Mouse (Mus musculus) adrenal gland, postnatal 0 days (tissue): Measurements from ENCODE around the gene Lrrc55. TPM values are rescaled to one million over a fixed set of nuclear protein-coding genes. Genes with fewer than 3 reads are reported as not detected.

Experiments
- polyA plus RNA-seq: library from polyadenylated mRNA; unstranded; fragments of >200 nt; fragmentation: Nextera tagmentation; extraction: Ambion mirVana; gene quantifications from 2 replicates; pipeline ENCODE4 v1.2.1, GENCODE M21; 2015

Gene Lrrc55
- polyA plus RNA-seq = 1.9 and 2.1 TPM in 2 replicates

DNA sequence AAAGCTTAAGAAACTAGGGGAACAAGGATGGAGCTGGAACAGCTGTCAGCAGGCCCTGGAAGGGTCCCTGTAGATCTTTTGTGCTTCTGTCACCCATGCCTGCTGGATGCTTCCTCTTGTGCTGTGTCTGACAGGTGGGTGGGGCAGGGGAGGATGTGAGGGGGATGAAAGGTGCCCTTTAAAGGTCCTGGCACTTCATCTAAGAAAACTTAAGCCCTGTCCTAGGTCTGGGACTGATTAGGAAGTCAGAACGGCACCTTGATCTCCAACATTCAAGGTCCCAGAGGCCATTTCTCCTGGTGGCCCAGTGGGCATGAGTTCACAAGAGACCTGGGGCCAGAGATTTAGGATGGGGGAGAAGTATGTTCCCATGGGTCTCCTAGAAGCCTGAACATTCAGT lies at the start of gene Lrrc55:
Gene Lrrc55 (minus strand): TSS at position 297 of the 400 bp plus-strand sequence.

GRCm38 (mm10) chr2:85136089-85136488 lies 60.9 kb downstream of the Lrrc55 start, which contains the start of gene Aplnr:
Aplnr (plus strand) TSS chr2:85136225.

Other genes starting within 250 kb of the Lrrc55 start
- gene Prg2, start 216.7 kb downstream of the Lrrc55 start, polyA plus RNA-seq = 1.3 and 1.7 TPM in 2 replicates
- gene Prg3, start 209.0 kb downstream of the Lrrc55 start, polyA plus RNA-seq = not detected in 2 replicates
- gene Ssrp1, start 160.0 kb downstream of the Lrrc55 start, polyA plus RNA-seq = 81.0 and 119 TPM in 2 replicates
- 0.63 and 0.68 TPM in 2 replicates for gene P2rx3, start 159.7 kb downstream of the Lrrc55 start, polyA plus RNA-seq
- gene Tnks1bp1, start 149.2 kb downstream of the Lrrc55 start, polyA plus RNA-seq = 20.9 and 23.5 TPM in 2 replicates
- gene Aplnr, start 61.0 kb downstream of the Lrrc55 start, polyA plus RNA-seq = 15.5 and 30.7 TPM in 2 replicates
- gene Olfr987, start 142.1 kb upstream of the Lrrc55 start, polyA plus RNA-seq = not detected in 2 replicates
- not detected in 2 replicates for gene Olfr988, start 166.0 kb upstream of the Lrrc55 start, polyA plus RNA-seq
- gene Olfr992, start 212.3 kb upstream of the Lrrc55 start, polyA plus RNA-seq = not detected in 2 replicates
- gene Olfr993, start 217.7 kb upstream of the Lrrc55 start, polyA plus RNA-seq = not detected in 2 replicates
- gene Olfr994, start 239.3 kb upstream of the Lrrc55 start, polyA plus RNA-seq = not detected in 2 replicates
- gene Olfr995, start 246.4 kb upstream of the Lrrc55 start, polyA plus RNA-seq = not detected in 2 replicates